Mouse (Mus musculus): ENCODE measurements around the gene Cdcp1. TPM values are rescaled to one million over a fixed set of nuclear protein-coding genes. Genes with fewer than 3 reads are reported as not detected.

Gene Cdcp1
- polyA plus RNA-seq, 1 experiment from 2014 or later, result 1.2 TPM

GRCm38 (mm10) chr9:123247992-123248391 is 32.2 kb upstream of the Cdcp1 start:
- Histone ChIP-seq H3K9ac (replicated peaks) (no peak overlapping the region), H3K4me2 (ENCODE audit: low read depth, low read length) (no peak overlapping the region), H3K9me3 (ENCODE audit: low read length) (no peaks in the 10 kb centered on the region), H3K27me3 (ENCODE audit: insufficient read depth, low read length) (0 out of 2 replicates have a peak, but pooled peaks cover 3% of the 10 kb centered on the region), H3K27ac (ENCODE audit: low read depth) (no peak overlapping the region), H3K4me3 (ENCODE audit: low read depth, low read length) (no peak overlapping the region), H3K36me3 (replicated peaks; ENCODE audit: insufficient read depth, low read length) (no peaks in the 10 kb centered on the region), H3K4me1 (ENCODE audit: insufficient read depth) (no peaks in the 10 kb centered on the region)
- DNase-seq, result no peak
- no peak for ATAC-seq
- 61% methylated on average over 1 of the region's 1 CpGs for WGBS (ENCODE audit: insufficient replicate concordance)
- TF ChIP-seq EP300 (IDR thresholded peaks at IDR 0.05; ENCODE audit: low read depth) (0 out of 2 replicates have a peak, but pooled peaks have one; percentile 29), CTCF (IDR thresholded peaks at IDR 0.05; ENCODE audit: low read depth) (no peak)

GRCm38 (mm10) chr9:123245146-123245545 is 29.3 kb upstream of the Cdcp1 start:
- WGBS (ENCODE audit: insufficient replicate concordance), result 78% methylated on average over 4 of the region's 4 CpGs

DNA sequence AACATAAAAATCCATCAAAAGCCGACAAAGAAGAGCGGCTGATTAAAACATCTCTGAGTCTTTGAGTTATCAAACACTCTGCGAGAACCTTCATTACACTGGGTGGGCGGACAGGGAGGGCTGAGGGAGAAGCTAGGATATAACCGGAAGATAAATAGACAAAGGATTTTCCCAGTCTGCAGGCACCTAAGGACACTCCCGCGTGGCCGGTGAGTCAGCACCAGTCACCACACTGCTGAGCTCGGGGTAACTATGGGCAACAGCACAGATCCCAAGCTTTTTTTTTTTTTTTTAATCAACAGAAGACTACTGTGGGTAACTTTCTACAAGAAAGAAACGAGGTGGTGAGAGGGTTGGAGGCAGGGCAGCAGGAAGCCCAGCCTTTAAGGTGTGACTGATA is 28.1 kb upstream of the Cdcp1 start:
- no peak for TF ChIP-seq CTCF (IDR thresholded peaks at IDR 0.05; ENCODE audit: low read depth)
- H3K4me1 ChIP-seq (ENCODE audit: insufficient read depth), result no peaks in the 10 kb centered on the region
- 54% methylated on average over 10 of the region's 10 CpGs for WGBS (ENCODE audit: insufficient replicate concordance)
- H3K4me2 ChIP-seq (ENCODE audit: low read depth, low read length), result no peak overlapping the region
- 0 out of 2 replicates have a peak, but pooled peaks cover 3% of the 10 kb centered on the region for H3K27me3 ChIP-seq (ENCODE audit: insufficient read depth, low read length)
- no peaks in the 10 kb centered on the region for H3K36me3 ChIP-seq (replicated peaks; ENCODE audit: insufficient read depth, low read length)
- no peak overlapping the region for H3K9ac ChIP-seq (replicated peaks)
- no peak for DNase-seq
- no peak overlapping the region for H3K27ac ChIP-seq (ENCODE audit: low read depth)
- no peaks in the 10 kb centered on the region for H3K9me3 ChIP-seq (ENCODE audit: low read length)
- ATAC-seq, result no peak
- H3K4me3 ChIP-seq (ENCODE audit: low read depth, low read length), result no peak overlapping the region

More at GRCm38 (mm10) chr9:123245146-123245545, 29.3 kb upstream of the Cdcp1 start:
- H3K9ac ChIP-seq (replicated peaks), result no peak overlapping the region
- no peak overlapping the region for H3K4me3 ChIP-seq (ENCODE audit: low read depth, low read length)
- no peak for TF ChIP-seq CTCF (IDR thresholded peaks at IDR 0.05; ENCODE audit: low read depth)
- no peak for TF ChIP-seq EP300 (IDR thresholded peaks at IDR 0.05; ENCODE audit: low read depth)
- H3K27me3 ChIP-seq (ENCODE audit: insufficient read depth, low read length), result 0 out of 2 replicates have a peak, but pooled peaks cover 3% of the 10 kb centered on the region
- H3K36me3 ChIP-seq (replicated peaks; ENCODE audit: insufficient read depth, low read length), result no peaks in the 10 kb centered on the region
- no peaks in the 10 kb centered on the region for H3K4me1 ChIP-seq (ENCODE audit: insufficient read depth)
- ATAC-seq (no peak), DNase-seq (no peak)
- H3K27ac ChIP-seq (ENCODE audit: low read depth), result no peak overlapping the region
- no peak overlapping the region for H3K4me2 ChIP-seq (ENCODE audit: low read depth, low read length)
- H3K9me3 ChIP-seq (ENCODE audit: low read length), result no peaks in the 10 kb centered on the region

DNA sequence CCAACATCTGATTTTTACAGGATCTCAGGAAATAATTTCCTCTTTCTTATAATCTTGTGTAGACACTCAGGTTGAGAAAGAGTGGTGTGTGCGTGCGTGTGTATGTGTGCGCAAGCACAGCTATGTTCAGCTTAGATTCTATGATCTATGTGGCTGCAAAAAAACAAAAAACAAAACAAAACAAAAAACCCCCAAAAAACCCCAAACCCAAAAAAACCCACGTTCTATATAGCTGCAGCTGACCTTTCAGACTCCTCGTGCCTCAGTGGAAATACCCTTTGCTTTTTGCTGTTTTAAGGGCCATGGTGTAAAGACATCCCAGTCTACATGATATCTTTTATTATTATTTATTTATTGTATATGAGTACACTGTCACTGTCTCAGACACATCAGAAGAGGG is 25.4 kb upstream of the Cdcp1 start:
- no peak for ATAC-seq
- 84% methylated on average over 5 of the region's 5 CpGs for WGBS (ENCODE audit: insufficient replicate concordance)
- no peak for DNase-seq
- Histone ChIP-seq H3K4me3 (ENCODE audit: low read depth, low read length) (no peak overlapping the region), H3K36me3 (replicated peaks; ENCODE audit: insufficient read depth, low read length) (no peaks in the 10 kb centered on the region), H3K27ac (ENCODE audit: low read depth) (no peak overlapping the region), H3K9ac (replicated peaks) (no peak overlapping the region), H3K9me3 (ENCODE audit: low read length) (no peaks in the 10 kb centered on the region), H3K4me1 (ENCODE audit: insufficient read depth) (no peaks in the 10 kb centered on the region), H3K27me3 (ENCODE audit: insufficient read depth, low read length) (0 out of 2 replicates have a peak, but pooled peaks cover 3% of the 10 kb centered on the region), H3K4me2 (ENCODE audit: low read depth, low read length) (no peak overlapping the region)
- no peak for TF ChIP-seq CTCF (IDR thresholded peaks at IDR 0.05; ENCODE audit: low read depth)
- TF ChIP-seq EP300 (IDR thresholded peaks at IDR 0.05; ENCODE audit: low read depth), result no peak

- Histone ChIP-seq H3K27ac (ENCODE audit: low read depth) (no peak overlapping the region), H3K9ac (replicated peaks) (no peak overlapping the region), H3K9me3 (ENCODE audit: low read length) (no peaks in the 10 kb centered on the region), H3K4me2 (ENCODE audit: low read depth, low read length) (no peak overlapping the region), H3K27me3 (ENCODE audit: insufficient read depth, low read length) (0 out of 2 replicates have a peak, but pooled peaks cover 3% of the 10 kb centered on the region), H3K36me3 (replicated peaks; ENCODE audit: insufficient read depth, low read length) (no peaks in the 10 kb centered on the region), H3K4me1 (ENCODE audit: insufficient read depth) (no peaks in the 10 kb centered on the region), H3K4me3 (ENCODE audit: low read depth, low read length) (no peak overlapping the region)
- DNase-seq (no peak), ATAC-seq (no peak)
- WGBS (ENCODE audit: insufficient replicate concordance), result 87% methylated on average over 2 of the region's 2 CpGs
- TF ChIP-seq EP300 (IDR thresholded peaks at IDR 0.05; ENCODE audit: low read depth) (no peak), CTCF (IDR thresholded peaks at IDR 0.05; ENCODE audit: low read depth) (no peak)
Observed at GRCm38 (mm10) chr9:123240751-123241150, 24.9 kb upstream of the Cdcp1 start.

DNA sequence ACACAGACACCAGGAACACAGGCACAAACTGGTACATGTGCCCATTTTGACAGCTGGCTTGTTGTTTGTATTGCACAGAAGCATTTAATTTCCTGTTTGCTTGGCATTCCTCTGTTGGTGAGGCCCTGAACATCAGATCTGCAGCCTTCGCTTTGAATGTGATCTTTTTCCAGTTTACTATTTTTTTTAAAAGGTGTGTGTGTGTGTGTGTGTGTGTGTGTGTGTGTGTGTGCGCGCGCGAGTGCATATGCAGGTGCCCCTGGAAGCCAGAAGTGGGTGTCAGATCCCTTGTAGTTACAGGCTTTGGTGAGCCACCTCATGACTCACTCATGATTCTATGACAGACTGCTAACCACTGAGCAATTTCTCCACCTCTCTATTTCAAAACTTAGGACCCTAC is 24.4 kb upstream of the Cdcp1 start:
- Histone ChIP-seq H3K9me3 (ENCODE audit: low read length) (no peaks in the 10 kb centered on the region), H3K9ac (replicated peaks) (no peak overlapping the region), H3K4me3 (ENCODE audit: low read depth, low read length) (no peak overlapping the region), H3K4me2 (ENCODE audit: low read depth, low read length) (no peak overlapping the region), H3K36me3 (replicated peaks; ENCODE audit: insufficient read depth, low read length) (no peaks in the 10 kb centered on the region), H3K27ac (ENCODE audit: low read depth) (no peak overlapping the region), H3K27me3 (ENCODE audit: insufficient read depth, low read length) (0 out of 2 replicates have a peak, but pooled peaks cover 3% of the 10 kb centered on the region), H3K4me1 (ENCODE audit: insufficient read depth) (no peaks in the 10 kb centered on the region)
- WGBS (ENCODE audit: insufficient replicate concordance), result 86% methylated on average over 5 of the region's 5 CpGs
- TF ChIP-seq EP300 (IDR thresholded peaks at IDR 0.05; ENCODE audit: low read depth) (no peak), CTCF (IDR thresholded peaks at IDR 0.05; ENCODE audit: low read depth) (no peak)
- DNase-seq, result no peak
- ATAC-seq, result no peak

DNA sequence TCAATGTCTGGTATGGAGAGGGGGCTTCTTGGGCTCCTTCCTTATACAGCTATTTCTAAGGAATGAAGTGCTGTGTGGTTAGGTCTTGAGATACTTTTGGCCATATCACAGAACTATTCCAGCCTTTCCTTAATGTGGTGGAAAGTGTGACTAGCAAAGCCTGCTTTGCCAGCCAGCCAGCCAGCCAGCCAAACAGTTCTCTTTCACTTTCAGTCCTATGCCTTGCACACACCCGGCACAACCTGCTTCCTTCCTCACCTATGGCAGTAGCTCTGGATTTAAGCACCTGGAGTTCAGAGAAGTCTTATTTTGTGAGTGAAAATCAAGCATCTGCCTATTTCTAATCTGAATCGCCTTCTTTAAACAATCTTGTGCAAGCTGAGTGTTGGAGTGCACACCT is 23.8 kb upstream of the Cdcp1 start:
- Histone ChIP-seq H3K4me2 (ENCODE audit: low read depth, low read length) (no peak overlapping the region), H3K27me3 (ENCODE audit: insufficient read depth, low read length) (0 out of 2 replicates have a peak, but pooled peaks cover 3% of the 10 kb centered on the region), H3K9me3 (ENCODE audit: low read length) (no peaks in the 10 kb centered on the region), H3K36me3 (replicated peaks; ENCODE audit: insufficient read depth, low read length) (no peaks in the 10 kb centered on the region), H3K4me1 (ENCODE audit: insufficient read depth) (no peaks in the 10 kb centered on the region), H3K27ac (ENCODE audit: low read depth) (no peak overlapping the region), H3K4me3 (ENCODE audit: low read depth, low read length) (no peak overlapping the region), H3K9ac (replicated peaks) (no peak overlapping the region)
- WGBS (ENCODE audit: insufficient replicate concordance), result 45% methylated on average over 2 of the region's 2 CpGs
- ATAC-seq (no peak), DNase-seq (no peak)
- TF ChIP-seq EP300 (IDR thresholded peaks at IDR 0.05; ENCODE audit: low read depth) (no peak), CTCF (IDR thresholded peaks at IDR 0.05; ENCODE audit: low read depth) (no peak)
